Comparison of ENCODE assay signal across 18 mouse cellular contexts in genomic region chr10:118001971-118002370, GRCm38 (mm10).
DNase-seq lines count a peak whose midpoint lies in the region; ATAC-seq and TF ChIP-seq lines count a peak whose summit lies in the region.
"Had no signal": no experiment of that assay in that cellular context is flagged by ENCODE, and none has a peak within 500 bp of the region (broad histone marks: within the 10 kb centered on the region; RNA-seq: fewer than 3 reads in every experiment).

No protein-coding gene starts in this region.

- 0 out of 2 replicates have a peak, but pooled peaks have one; percentile 51 for ATAC-seq in liver, embryonic 11.5 days (replicated peaks; ENCODE audit: low FRiP score)
- no peak for ATAC-seq in liver, postnatal 0 days
- ATAC-seq in granulocyte monocyte progenitor cell, adult 5-6 weeks (replicated peaks; ENCODE audit: poor library complexity, severe bottlenecking): peak; percentile 41; the same call in 1 of the 2 replicates
- no peak for ATAC-seq in hindbrain, embryonic 11.5 days (ENCODE audit: low FRiP score)
- ATAC-seq: forebrain, embryonic 13.5 days; Patski had no signal

- no peaks in the 10 kb centered on the region for H3K36me3 ChIP-seq in liver, embryonic 11.5 days (ENCODE audit: control insufficient read depth, insufficient read depth, low read length)
- no peaks in the 10 kb centered on the region for H3K36me3 ChIP-seq in liver, postnatal 0 days (replicated peaks; ENCODE audit: insufficient read depth, low read length)
- H3K36me3 ChIP-seq in E14TG2a.4 (ENCODE audit: insufficient read depth, low read length): no peaks in the 10 kb centered on the region
- no peaks in the 10 kb centered on the region for H3K36me3 ChIP-seq in thymus, adult 2 months (ENCODE audit: control insufficient read depth, insufficient read depth, low read length)
- no peaks in the 10 kb centered on the region for H3K36me3 ChIP-seq in hindbrain, embryonic 11.5 days (ENCODE audit: control insufficient read depth, insufficient read depth, low read length)
- H3K36me3 ChIP-seq: midbrain, embryonic 10.5 days had no signal

- H3K27me3 ChIP-seq in liver, embryonic 11.5 days (replicated peaks; ENCODE audit: control insufficient read depth, insufficient read depth, low read length): no peaks in the 10 kb centered on the region
- no peaks in the 10 kb centered on the region for H3K27me3 ChIP-seq in liver, postnatal 0 days (ENCODE audit: insufficient read depth, low read length)
- H3K27me3 ChIP-seq in E14TG2a.4 (ENCODE audit: insufficient read depth, low read length): no peaks in the 10 kb centered on the region
- H3K27me3 ChIP-seq in thymus, adult 2 months (ENCODE audit: control insufficient read depth, insufficient read depth, low read length): no peaks in the 10 kb centered on the region
- H3K27me3 ChIP-seq in hindbrain, embryonic 11.5 days (ENCODE audit: control insufficient read depth, insufficient read depth, low read length): no peaks in the 10 kb centered on the region; the same call in 1 of the 2 replicates
- H3K27me3 ChIP-seq: CH12.LX; forebrain, embryonic 13.5 days; Patski had no signal

- no peak overlapping the region for H3K9ac ChIP-seq in liver, embryonic 11.5 days (ENCODE audit: low read depth, low read length)
- no peak overlapping the region for H3K9ac ChIP-seq in liver, postnatal 0 days (replicated peaks)
- H3K9ac ChIP-seq in hindbrain, embryonic 11.5 days (ENCODE audit: low read depth, low read length): no peak overlapping the region
- H3K9ac ChIP-seq: forebrain, embryonic 13.5 days had no signal

- no peak for TF ChIP-seq EP300 in liver, postnatal 0 days (IDR thresholded peaks at IDR 0.05; ENCODE audit: low read depth)

- TF ChIP-seq POLR2A in thymus, adult 2 months (IDR thresholded peaks at IDR 0.05; ENCODE audit: control insufficient read depth, extremely low read depth, insufficient read depth, low read length, poor library complexity): no peak

- no peak overlapping the region for H3K4me3 ChIP-seq in liver, embryonic 11.5 days (ENCODE audit: low read depth, low read length)
- no peak overlapping the region for H3K4me3 ChIP-seq in liver, postnatal 0 days (ENCODE audit: low read depth, low read length)
- peak overlapping the region; percentile 8; the same call in 1 of the 2 replicates for H3K4me3 ChIP-seq in E14TG2a.4 (replicated peaks; ENCODE audit: low read length)
- no peak overlapping the region for H3K4me3 ChIP-seq in thymus, adult 2 months (ENCODE audit: control insufficient read depth, insufficient read depth, low read length)
- no peak overlapping the region for H3K4me3 ChIP-seq in hindbrain, embryonic 11.5 days (ENCODE audit: low read depth, low read length)
- H3K4me3 ChIP-seq: forebrain, embryonic 13.5 days; midbrain, embryonic 10.5 days; myocyte had no signal

- peak overlapping the region; percentile 15 for H3K4me2 ChIP-seq in liver, embryonic 11.5 days
- H3K4me2 ChIP-seq in liver, postnatal 0 days (ENCODE audit: low read depth, low read length): no peak overlapping the region
- H3K4me2 ChIP-seq in hindbrain, embryonic 11.5 days (replicated peaks; ENCODE audit: low read depth, low read length): no peak overlapping the region
- H3K4me2 ChIP-seq: forebrain, embryonic 13.5 days had no signal

- DNase-seq in liver, embryonic 11.5 days (ENCODE audit: low spot score): no peak
- DNase-seq in liver, postnatal 0 days: no peak
- DNase-seq in thymus, adult 2 months: peak; percentile 33
- no peak for DNase-seq in adrenal gland, postnatal 25 days
- DNase-seq in left cerebral cortex, adult 9 months (ENCODE audit: low spot score in 2 of 2): no peak
- DNase-seq in hindbrain, embryonic 11.5 days (ENCODE audit: low spot score): no peak
- DNase-seq: adrenal gland, postnatal 14 days; cerebellum, adult 8-10 months; heart, postnatal 4 days; kidney, adult 9 months; lung, postnatal 10 days had no signal

- no peak overlapping the region for H3K27ac ChIP-seq in liver, embryonic 11.5 days (ENCODE audit: low read depth, low read length)
- H3K27ac ChIP-seq in liver, postnatal 0 days (ENCODE audit: low read depth): no peak overlapping the region
- peak overlapping the region; percentile 4; the same call in 1 of the 2 replicates for H3K27ac ChIP-seq in thymus, adult 2 months (ENCODE audit: control insufficient read depth, insufficient read depth, low read length)
- no peak overlapping the region for H3K27ac ChIP-seq in hindbrain, embryonic 11.5 days (ENCODE audit: low read depth, low read length)
- H3K27ac ChIP-seq: forebrain, embryonic 13.5 days; midbrain, embryonic 10.5 days had no signal

- WGBS in liver, embryonic 11.5 days: 38% methylated on average over 7 of the region's 7 CpGs
- 44% methylated on average over 7 of the region's 7 CpGs for WGBS in liver, postnatal 0 days (ENCODE audit: insufficient replicate concordance)
- 29% methylated on average over 7 of the region's 7 CpGs for WGBS in thymus, adult 2 months
- WGBS in hindbrain, embryonic 11.5 days: 84% methylated on average over 7 of the region's 7 CpGs

- no peaks in the 10 kb centered on the region for H3K4me1 ChIP-seq in liver, embryonic 11.5 days (replicated peaks; ENCODE audit: control insufficient read depth, insufficient read depth, low read length)
- H3K4me1 ChIP-seq in liver, postnatal 0 days (ENCODE audit: insufficient read depth): no peaks in the 10 kb centered on the region
- peaks cover 20% of the 10 kb centered on the region for H3K4me1 ChIP-seq in E14TG2a.4 (replicated peaks; ENCODE audit: low read depth, low read length)
- peaks cover 36% of the 10 kb centered on the region for H3K4me1 ChIP-seq in thymus, adult 2 months (replicated peaks; ENCODE audit: control insufficient read depth, insufficient read depth, low read length)
- no peaks in the 10 kb centered on the region for H3K4me1 ChIP-seq in hindbrain, embryonic 11.5 days (replicated peaks; ENCODE audit: control insufficient read depth, insufficient read depth, low read length)
- H3K4me1 ChIP-seq: midbrain, embryonic 10.5 days had no signal

- H3K9me3 ChIP-seq in liver, embryonic 11.5 days (ENCODE audit: control insufficient read depth, low read length): no peaks in the 10 kb centered on the region
- no peaks in the 10 kb centered on the region for H3K9me3 ChIP-seq in liver, postnatal 0 days (ENCODE audit: low read length)
- no peaks in the 10 kb centered on the region for H3K9me3 ChIP-seq in E14TG2a.4 (ENCODE audit: low read length)
- H3K9me3 ChIP-seq in hindbrain, embryonic 11.5 days (ENCODE audit: control insufficient read depth, low read length): no peaks in the 10 kb centered on the region
- H3K9me3 ChIP-seq: forebrain, embryonic 13.5 days; midbrain, embryonic 10.5 days had no signal

- no peak for TF ChIP-seq CTCF in liver, postnatal 0 days (IDR thresholded peaks at IDR 0.05; ENCODE audit: low read depth)
- no peak for TF ChIP-seq CTCF in E14TG2a.4 (conservative IDR thresholded peaks at IDR 0.05; ENCODE audit: low read length)
- no peak for TF ChIP-seq CTCF in thymus, adult 2 months (IDR thresholded peaks at IDR 0.05; ENCODE audit: borderline replicate concordance, control insufficient read depth, extremely low read depth, insufficient read depth, low read length, poor library complexity)

Comparison
In these comparisons a context has a peak if more than half of its experiments do, and no peak if none do; other contexts are left out.
1. ATAC-seq: peak in liver, embryonic 11.5 days (single experiment) and granulocyte monocyte progenitor cell, adult 5-6 weeks (single experiment); none in liver, postnatal 0 days (single experiment) and hindbrain, embryonic 11.5 days (single experiment).